Mouse (Mus musculus): ENCODE results near the gene Rrp1. TPM values are rescaled to one million over a fixed set of nuclear protein-coding genes. Genes with fewer than 3 reads are reported as not detected.

Rrp1 gene
- polyA plus RNA-seq, 1 experiment from 2014 or later: 414 TPM

GRCm38 (mm10) chr10:78441606-78442005 is 28.8 kb upstream of the Rrp1 start:
- ATAC-seq (ENCODE audit: low FRiP score): no peak
- Histone ChIP-seq H3K36me3 (peaks cover 61% of the 10 kb centered on the region), H3K4me1 (no peaks in the 10 kb centered on the region), H3K9ac (replicated peaks) (no peak overlapping the region), H3K27ac (replicated peaks) (no peak overlapping the region), H3K4me3 (replicated peaks) (no peak overlapping the region), H3K4me2 (no peak overlapping the region), H3K27me3 (replicated peaks) (no peaks in the 10 kb centered on the region), H3K9me3 (replicated peaks) (no peaks in the 10 kb centered on the region)
- WGBS: 85% methylated on average over 5 of the region's 5 CpGs

GRCm38 (mm10) chr10:78440812-78441211 is 28.0 kb upstream of the Rrp1 start:
- H3K9me3 ChIP-seq (replicated peaks): no peaks in the 10 kb centered on the region
- no peaks in the 10 kb centered on the region for H3K4me1 ChIP-seq
- no peak overlapping the region for H3K4me3 ChIP-seq (replicated peaks)
- ATAC-seq (ENCODE audit: low FRiP score): no peak
- no peak overlapping the region for H3K4me2 ChIP-seq
- WGBS: 71% methylated on average over 9 of the region's 9 CpGs
- no peaks in the 10 kb centered on the region for H3K27me3 ChIP-seq (replicated peaks)
- H3K27ac ChIP-seq (replicated peaks): no peak overlapping the region
- H3K36me3 ChIP-seq: peaks cover 53% of the 10 kb centered on the region
- no peak overlapping the region for H3K9ac ChIP-seq (replicated peaks)

GRCm38 (mm10) chr10:78439990-78440389 is 27.1 kb upstream of the Rrp1 start:
- Histone ChIP-seq H3K4me2 (no peak overlapping the region), H3K27ac (replicated peaks) (no peak overlapping the region), H3K4me1 (no peaks in the 10 kb centered on the region), H3K36me3 (peaks cover 47% of the 10 kb centered on the region), H3K4me3 (replicated peaks) (no peak overlapping the region), H3K9me3 (replicated peaks) (no peaks in the 10 kb centered on the region), H3K9ac (replicated peaks) (no peak overlapping the region), H3K27me3 (replicated peaks) (no peaks in the 10 kb centered on the region)
- 94% methylated on average over 7 of the region's 7 CpGs for WGBS
- ATAC-seq (ENCODE audit: low FRiP score): no peak

GRCm38 (mm10) chr10:78439550-78439949 is 26.7 kb upstream of the Rrp1 start:
- Histone ChIP-seq H3K27me3 (replicated peaks) (no peaks in the 10 kb centered on the region), H3K9me3 (replicated peaks) (no peaks in the 10 kb centered on the region), H3K4me1 (no peaks in the 10 kb centered on the region), H3K36me3 (peaks cover 42% of the 10 kb centered on the region), H3K27ac (replicated peaks) (no peak overlapping the region), H3K4me2 (no peak overlapping the region), H3K9ac (replicated peaks) (no peak overlapping the region), H3K4me3 (replicated peaks) (no peak overlapping the region)
- 68% methylated on average over 5 of the region's 5 CpGs for WGBS
- ATAC-seq (ENCODE audit: low FRiP score): no peak

DNA sequence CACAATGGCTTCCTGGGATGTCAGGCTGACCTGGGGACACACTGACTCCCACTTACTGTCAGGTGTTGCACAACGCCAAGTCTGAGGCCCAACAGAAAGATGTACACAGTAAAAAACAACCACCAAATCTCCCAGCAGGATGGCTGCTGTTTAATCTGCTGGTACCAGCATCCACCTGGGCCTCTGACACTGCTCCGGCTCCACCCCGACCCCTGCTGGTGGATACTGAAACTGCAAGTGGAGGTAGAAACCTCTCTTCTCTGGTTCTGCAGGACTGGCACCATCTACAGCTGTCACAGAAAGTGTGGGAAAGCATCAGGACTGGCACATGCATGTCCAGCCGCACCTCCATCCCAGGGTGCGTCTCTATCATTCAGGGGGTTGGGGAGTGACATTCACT is 25.3 kb upstream of the Rrp1 start:
- Histone ChIP-seq H3K27ac (replicated peaks) (no peak overlapping the region), H3K9ac (replicated peaks) (no peak overlapping the region), H3K4me1 (no peaks in the 10 kb centered on the region), H3K4me3 (replicated peaks) (no peak overlapping the region), H3K36me3 (peaks cover 29% of the 10 kb centered on the region), H3K27me3 (replicated peaks) (no peaks in the 10 kb centered on the region), H3K9me3 (replicated peaks) (no peaks in the 10 kb centered on the region), H3K4me2 (no peak overlapping the region)
- WGBS: 15% methylated on average over 5 of the region's 5 CpGs
- peak; percentile 22; the same call in 1 of the 2 replicates for ATAC-seq (ENCODE audit: low FRiP score)

GRCm38 (mm10) chr10:78432853-78433252 is 20.0 kb upstream of the Rrp1 start:
- no peak overlapping the region for H3K27ac ChIP-seq (replicated peaks)
- 68% methylated on average over 3 of the region's 3 CpGs for WGBS
- no peak overlapping the region for H3K4me3 ChIP-seq (replicated peaks)
- no peak overlapping the region for H3K4me2 ChIP-seq
- H3K9ac ChIP-seq (replicated peaks): no peak overlapping the region
- H3K9me3 ChIP-seq (replicated peaks): no peaks in the 10 kb centered on the region
- no peak for ATAC-seq (ENCODE audit: low FRiP score)
- peaks cover 11% of the 10 kb centered on the region for H3K36me3 ChIP-seq
- H3K4me1 ChIP-seq: no peaks in the 10 kb centered on the region
- no peaks in the 10 kb centered on the region for H3K27me3 ChIP-seq (replicated peaks)

DNA sequence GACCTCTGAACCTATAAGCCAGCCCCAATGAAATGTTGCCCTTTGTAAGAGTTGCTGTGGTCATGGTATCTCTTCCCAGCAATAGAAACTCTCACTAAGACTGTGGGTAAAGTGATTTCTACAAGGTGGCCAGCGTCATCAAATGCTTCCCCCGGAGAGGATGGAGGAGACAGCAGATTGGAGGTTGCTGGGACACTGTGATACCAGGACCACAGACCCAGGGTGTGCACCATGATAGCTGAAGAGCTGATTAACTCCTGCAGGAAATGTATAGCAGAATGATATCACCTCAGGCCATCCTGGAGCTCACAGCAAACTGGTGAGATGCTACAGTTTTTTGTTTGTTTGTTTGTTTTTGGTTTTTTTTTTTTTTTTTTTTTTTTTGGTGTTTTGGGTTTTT is 16.9 kb upstream of the Rrp1 start:
- H3K27me3 ChIP-seq (replicated peaks): no peaks in the 10 kb centered on the region
- peaks cover 18% of the 10 kb centered on the region for H3K4me1 ChIP-seq
- ATAC-seq (ENCODE audit: low FRiP score): no peak
- 94% methylated on average over 2 of the region's 2 CpGs for WGBS
- H3K9me3 ChIP-seq (replicated peaks): no peaks in the 10 kb centered on the region
- no peak overlapping the region for H3K4me2 ChIP-seq
- no peak overlapping the region for H3K27ac ChIP-seq (replicated peaks)
- H3K4me3 ChIP-seq (replicated peaks): no peak overlapping the region
- H3K9ac ChIP-seq (replicated peaks): no peak overlapping the region
- peaks cover 19% of the 10 kb centered on the region for H3K36me3 ChIP-seq

GRCm38 (mm10) chr10:78429180-78429579 is 16.3 kb upstream of the Rrp1 start:
- H3K27ac ChIP-seq (replicated peaks): no peak overlapping the region
- no peaks in the 10 kb centered on the region for H3K9me3 ChIP-seq (replicated peaks)
- H3K4me2 ChIP-seq: no peak overlapping the region
- peaks cover 18% of the 10 kb centered on the region for H3K4me1 ChIP-seq
- H3K4me3 ChIP-seq (replicated peaks): no peak overlapping the region
- peaks cover 19% of the 10 kb centered on the region for H3K36me3 ChIP-seq
- no peaks in the 10 kb centered on the region for H3K27me3 ChIP-seq (replicated peaks)
- no peak overlapping the region for H3K9ac ChIP-seq (replicated peaks)
- ATAC-seq (ENCODE audit: low FRiP score): no peak
- 92% methylated on average over 5 of the region's 5 CpGs for WGBS

DNA sequence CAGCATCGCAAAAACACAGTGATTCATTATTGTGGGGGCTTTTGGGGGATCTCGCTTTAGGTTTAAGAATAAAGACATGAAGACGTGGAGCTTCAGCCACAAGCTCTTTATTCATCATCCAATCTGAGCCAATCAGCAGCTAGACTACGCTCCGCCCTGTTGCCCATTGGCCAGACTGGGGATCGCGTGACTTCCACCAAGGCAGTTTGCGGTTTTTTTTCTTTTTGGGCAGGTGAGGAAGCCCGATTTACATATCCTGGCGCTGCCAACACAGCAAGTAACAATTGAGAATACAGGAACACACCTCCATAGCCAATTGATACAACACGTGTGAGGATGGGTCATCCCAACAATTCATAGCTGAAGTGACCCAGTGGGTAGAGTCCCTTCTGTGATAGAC is 15.2 kb upstream of the Rrp1 start:
- 92% methylated on average over 11 of the region's 11 CpGs for WGBS
- Histone ChIP-seq H3K4me1 (peaks cover 18% of the 10 kb centered on the region), H3K9ac (replicated peaks) (no peak overlapping the region), H3K27me3 (replicated peaks) (no peaks in the 10 kb centered on the region), H3K9me3 (replicated peaks) (no peaks in the 10 kb centered on the region), H3K4me3 (replicated peaks) (no peak overlapping the region), H3K36me3 (peaks cover 19% of the 10 kb centered on the region), H3K4me2 (no peak overlapping the region), H3K27ac (replicated peaks) (no peak overlapping the region)
- no peak for ATAC-seq (ENCODE audit: low FRiP score)

- WGBS: 50% methylated on average over 6 of the region's 6 CpGs
- peak overlapping the region; percentile 78 for H3K4me2 ChIP-seq
- no peaks in the 10 kb centered on the region for H3K9me3 ChIP-seq (replicated peaks)
- peak overlapping the region; percentile 80 for H3K27ac ChIP-seq (replicated peaks)
- H3K4me3 ChIP-seq (replicated peaks): peak overlapping the region; percentile 82
- ATAC-seq (ENCODE audit: low FRiP score): peak; percentile 8; the same call in 1 of the 2 replicates
- peak overlapping the region; percentile 95 for H3K9ac ChIP-seq (replicated peaks)
- H3K4me1 ChIP-seq: peaks cover 18% of the 10 kb centered on the region
- no peaks in the 10 kb centered on the region for H3K27me3 ChIP-seq (replicated peaks)
- peaks cover 19% of the 10 kb centered on the region for H3K36me3 ChIP-seq
Observed at GRCm38 (mm10) chr10:78426117-78426735, 13.4 kb upstream of the Rrp1 start.

GRCm38 (mm10) chr10:78425181-78426041 is 12.6 kb upstream of the Rrp1 start, which contains the start of gene Cstb:
Gene Cstb (plus strand): TSS chr10:78425669.
- Histone ChIP-seq H3K4me1 (peaks cover 18% of the 10 kb centered on the region), H3K9me3 (replicated peaks) (no peaks in the 10 kb centered on the region), H3K27me3 (replicated peaks) (no peaks in the 10 kb centered on the region), H3K4me2 (peak within 1 kb of the TSS; percentile 78), H3K27ac (replicated peaks) (peak within 1 kb of the TSS; percentile 80), H3K9ac (replicated peaks) (peak within 1 kb of the TSS; percentile 95), H3K4me3 (replicated peaks) (peak within 1 kb of the TSS; percentile 82), H3K36me3 (peaks cover 19% of the 10 kb centered on the region)
- ATAC-seq (ENCODE audit: low FRiP score): peak; percentile 95
- 2% methylated on average over 40 of the region's 40 CpGs for WGBS

- Histone ChIP-seq H3K4me2 (no peak overlapping the region), H3K9me3 (replicated peaks) (no peaks in the 10 kb centered on the region), H3K36me3 (peaks cover 6% of the 10 kb centered on the region), H3K9ac (replicated peaks) (no peak overlapping the region), H3K4me1 (peaks cover 18% of the 10 kb centered on the region), H3K27ac (replicated peaks) (no peak overlapping the region), H3K27me3 (replicated peaks) (no peaks in the 10 kb centered on the region), H3K4me3 (replicated peaks) (no peak overlapping the region)
- WGBS: 92% methylated on average over 3 of the region's 3 CpGs
- no peak for ATAC-seq (ENCODE audit: low FRiP score)
Observed at GRCm38 (mm10) chr10:78422614-78423013, 9.8 kb upstream of the Rrp1 start.

Measured in neural tube, embryonic 15.5 days (tissue).